Mouse (Mus musculus) CH12.LX (cell line): Measurements from ENCODE around the gene Ints6. TPM values are rescaled to one million over a fixed set of nuclear protein-coding genes. Genes with fewer than 3 reads are reported as not detected.

Source experiments
- DNase-seq: peaks from one replicate; pipeline ENCODE4 v3.0.0-alpha.2; 2013; ENCODE audit errors: extremely low read depth
- H3K27ac ChIP-seq: 2 replicates; pipeline ENCODE4 v1.5.1; 2012; ENCODE audit warnings: low read depth, mild to moderate bottlenecking, control low read depth, moderate library complexity; ENCODE audit not compliant: insufficient read depth
- H3K27me3 ChIP-seq: replicated peaks from 2 replicates; pipeline ENCODE3; 2012; ENCODE audit warnings: inconsistent platforms
- H3K36me3 ChIP-seq, 2 experiments: replicated peaks in 1 of 2; 2 replicates each; pipeline versions ENCODE3 to v1.6.1; 2012; ENCODE audit warnings: inconsistent platforms in 1 of 2, low read length in 1 of 2, mild to moderate bottlenecking in 1 of 2, mixed read lengths in 1 of 2, moderate library complexity in 1 of 2; ENCODE audit not compliant: control insufficient read depth in 1 of 2, insufficient read depth in 1 of 2
- H3K4me1 ChIP-seq, 2 experiments: 2 replicates each; pipeline ENCODE4 v1.6.1; 2012; ENCODE audit warnings: inconsistent platforms in 1 of 2, moderate library complexity in 1 of 2; ENCODE audit not compliant: insufficient read depth in 2 of 2, control insufficient read depth in 1 of 2
- H3K4me2 ChIP-seq: 2 replicates; pipeline ENCODE4 v1.6.1; 2012; ENCODE audit warnings: low read depth, mild to moderate bottlenecking, control low read depth; ENCODE audit not compliant: poor library complexity, insufficient read depth, severe bottlenecking
- H3K4me3 ChIP-seq, 3 experiments: fragments of 150-350 bp in 1 of 3; sonication (generic) in 1 of 3; replicated peaks in 1 of 3; 2 replicates each; pipeline versions ENCODE3 to v1.5.1; 2011 to 2012; ENCODE audit warnings: low read depth in 2 of 3, low read length in 2 of 3, mild to moderate bottlenecking in 2 of 3, moderate library complexity in 2 of 3, control low read depth in 1 of 3, improper control_type of control experiment in 1 of 3, inconsistent platforms in 1 of 3, mixed read lengths in 1 of 3; ENCODE audit not compliant: poor library complexity in 1 of 3
- H3K79me2 ChIP-seq: replicated peaks from 2 replicates; pipeline ENCODE4 v1.6.1; 2012; ENCODE audit warnings: mild to moderate bottlenecking, moderate library complexity; ENCODE audit not compliant: control insufficient read depth, poor library complexity, insufficient read depth, severe bottlenecking; ENCODE audit errors: extremely low read depth
- H3K9ac ChIP-seq: 2 replicates; pipeline ENCODE4 v1.6.1; 2012; ENCODE audit warnings: low read depth, mild to moderate bottlenecking, control low read depth, moderate library complexity; ENCODE audit not compliant: insufficient read depth
- H3K9me3 ChIP-seq: replicated peaks from 2 replicates; pipeline ENCODE3; 2012; ENCODE audit warnings: low read length, inconsistent platforms, mixed read lengths
- CHD1 ChIP-seq: IDR thresholded peaks from 2 replicates; pipeline ENCODE4 v1.6.1; 2012; ENCODE audit warnings: low read depth, low read length, improper control_type of control experiment, inconsistent platforms
- CTCF ChIP-seq, 2 experiments: IDR thresholded peaks in 1 of 2; conservative IDR thresholded peaks in 1 of 2; 2 replicates each; pipeline ENCODE4 v1.5.1; 2011 to 2012; ENCODE audit warnings: low read depth in 2 of 2, low read length in 2 of 2, improper control_type of control experiment in 1 of 2, inconsistent platforms in 1 of 2, mild to moderate bottlenecking in 1 of 2, moderate library complexity in 1 of 2
- ELF1 ChIP-seq: IDR thresholded peaks from 2 replicates; pipeline ENCODE4 v1.6.1; 2014; ENCODE audit warnings: low read depth, mild to moderate bottlenecking, inconsistent platforms, low read length, improper control_type of control experiment
- HCFC1 ChIP-seq: IDR thresholded peaks from 2 replicates; pipeline ENCODE4 v1.6.1; 2012; ENCODE audit warnings: low read depth, mild to moderate bottlenecking, inconsistent platforms, low read length, improper control_type of control experiment
- IRF4 ChIP-seq: IDR thresholded peaks from 2 replicates; pipeline ENCODE4 v1.6.1; 2014; ENCODE audit warnings: low read depth, mild to moderate bottlenecking, inconsistent platforms, low read length, improper control_type of control experiment
- KAT2A ChIP-seq: IDR thresholded peaks from 2 replicates; pipeline ENCODE4 v1.6.1; 2012; ENCODE audit warnings: low read length, improper control_type of control experiment, inconsistent platforms; ENCODE audit not compliant: insufficient replicate concordance
- MAZ ChIP-seq: IDR thresholded peaks from 2 replicates; pipeline ENCODE4 v1.6.1; 2012; ENCODE audit warnings: low read depth, mild to moderate bottlenecking, inconsistent platforms, low read length, improper control_type of control experiment, moderate library complexity
- MEF2A ChIP-seq: IDR thresholded peaks from 2 replicates; pipeline ENCODE4 v1.6.1; 2014; ENCODE audit warnings: low read depth, mild to moderate bottlenecking, inconsistent platforms, low read length, improper control_type of control experiment, borderline replicate concordance
- MXI1 ChIP-seq: IDR thresholded peaks from 2 replicates; pipeline ENCODE4 v1.6.1; 2011; ENCODE audit warnings: mild to moderate bottlenecking, low read depth, low read length, improper control_type of control experiment
- NELFE ChIP-seq: IDR thresholded peaks from 2 replicates; pipeline ENCODE4 v1.6.1; 2011; ENCODE audit warnings: low read depth, low read length, improper control_type of control experiment
- NRF1 ChIP-seq: IDR thresholded peaks from 2 replicates; pipeline ENCODE4 v1.6.1; 2014; ENCODE audit warnings: low read depth, mild to moderate bottlenecking, inconsistent platforms, low read length, improper control_type of control experiment, moderate library complexity
- SMC3 ChIP-seq: IDR thresholded peaks from 2 replicates; pipeline ENCODE4 v1.6.1; 2011; ENCODE audit warnings: low read depth, low read length, improper control_type of control experiment
- TBP ChIP-seq: conservative IDR thresholded peaks from 2 replicates; pipeline ENCODE4 v1.6.1; 2011; ENCODE audit warnings: low read depth, low read length, improper control_type of control experiment
- UBTF ChIP-seq: IDR thresholded peaks from 2 replicates; pipeline ENCODE4 v1.6.1; 2012; ENCODE audit warnings: low read depth, mild to moderate bottlenecking, inconsistent platforms, low read length, improper control_type of control experiment, moderate library complexity
- USF2 ChIP-seq: conservative IDR thresholded peaks from 2 replicates; pipeline ENCODE4 v1.6.1; 2011; ENCODE audit warnings: low read depth, low read length, improper control_type of control experiment
- ZNF384 ChIP-seq: IDR thresholded peaks from 2 replicates; pipeline ENCODE4 v1.6.1; 2012; ENCODE audit warnings: low read depth, low read length, improper control_type of control experiment, inconsistent platforms
- dilution Hi-C: fragments of 300-500 bp; cut with MboI; formaldehyde crosslinking; loops from 2 replicates; pipeline ENCODE4 v1.14.3; 2020; ENCODE audit warnings: low sequenced_read_pairs; ENCODE audit not compliant: extremely low pct_unique_long_range_greater_than_20kb, extremely low pct_ligation_motif_present
- in situ Hi-C: fragments of 300-500 bp; cut with MboI; formaldehyde crosslinking; loops from 3 replicates; pipeline ENCODE4 v1.14.3; 2019; ENCODE audit warnings: low sequenced_read_pairs, low pct_ligation_motif_present, low pct_unique_long_range_greater_than_20kb, mixed read lengths
- polyA plus RNA-seq: library from polyadenylated mRNA; unstranded; fragments of >175 nt; gene quantifications from 2 replicates; pipeline ENCODE4 v1.2.1, GENCODE M21; 2012; ENCODE audit warnings: low read depth; ENCODE audit not compliant: insufficient read length
- total RNA-seq, 2 experiments: library from RNA; depleted of rRNA; stranded (reverse); fragments of 300-350 nt in 1 of 2; fragments of >200 nt in 1 of 2; gene quantifications; 2 replicates each; pipeline ENCODE4 v1.2.3; 2012 to 2014

The Ints6 gene
- total and polyA plus RNA-seq, 3 experiments: 21.5 to 55.7 (median 44.0) TPM

DNA sequence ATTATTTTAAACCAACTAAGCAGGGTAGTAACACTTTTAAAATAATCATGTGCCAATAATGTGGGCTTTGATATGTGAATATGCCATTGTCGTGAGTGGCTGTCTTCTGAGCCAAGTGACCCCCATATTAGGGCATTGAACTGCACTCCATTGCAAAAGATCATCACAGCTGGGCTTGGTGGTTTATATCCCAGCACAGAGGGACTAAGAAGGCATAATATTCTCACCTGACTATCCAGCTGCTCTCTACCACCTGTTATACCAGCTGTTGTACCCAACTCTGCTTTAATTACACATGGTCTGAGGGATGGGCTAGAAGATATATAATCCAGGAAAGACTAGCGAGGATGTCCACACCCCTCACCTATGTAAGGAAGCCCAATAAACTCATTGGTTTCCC is 4.4 kb upstream of the Ints6 start:
- TF ChIP-seq HCFC1: no peak
- TF ChIP-seq MAZ: no peak
- TF ChIP-seq CHD1: no peak
- TF ChIP-seq NELFE: no peak
- TF ChIP-seq NRF1: no peak

DNA sequence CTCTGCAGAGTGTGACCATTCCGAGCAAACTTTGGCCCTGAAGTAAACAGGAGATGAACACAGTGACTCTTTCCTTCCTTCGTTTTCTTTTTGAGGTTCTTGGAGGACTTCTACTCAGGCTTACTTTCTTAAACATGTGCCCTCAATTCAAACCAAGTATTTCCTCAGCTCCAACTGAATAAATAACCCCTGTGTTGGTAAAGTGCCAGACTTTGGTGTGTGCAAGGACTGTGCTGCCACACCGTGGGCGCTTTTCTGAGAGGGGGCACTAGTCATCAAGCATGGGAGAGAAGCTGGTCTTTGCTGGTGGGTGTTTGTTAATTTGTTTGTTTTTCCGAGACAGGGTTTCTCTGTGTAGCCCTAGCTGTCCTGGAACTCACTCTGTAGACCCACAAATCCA is 3.4 kb upstream of the Ints6 start:
- H3K79me2 ChIP-seq: 0 out of 2 replicates have a peak, but pooled peaks cover 2% of the 10 kb centered on the region
- no peak for DNase-seq
- in situ Hi-C loops (no loop called here), dilution Hi-C loops (no loop called here)
- no peak overlapping the region for H3K27ac ChIP-seq
- H3K27me3 ChIP-seq: no peaks in the 10 kb centered on the region
- H3K4me1 ChIP-seq: peaks cover 0 to 8% of the 10 kb centered on the region in 2 experiments; a peak in 2 of 4 replicates
- H3K9me3 ChIP-seq: no peaks in the 10 kb centered on the region
- no peak overlapping the region for H3K4me2 ChIP-seq
- H3K9ac ChIP-seq: no peak overlapping the region
- H3K4me3 ChIP-seq: no peak overlapping the region
- H3K36me3 ChIP-seq: no peaks in the 10 kb centered on the region
- TF ChIP-seq USF2: no peak
- peak in 1 of 2 experiments; percentile 4; a peak in 1 of 4 replicates for TF ChIP-seq CTCF (conservative IDR thresholded peaks at IDR 0.05 in 1 of 2, IDR thresholded peaks at IDR 0.05 in 1 of 2; ENCODE audit: low read depth in 2 of 2, low read length in 2 of 2)

More for the DNA sequence above, 4.4 kb upstream of the Ints6 start:
- Histone ChIP-seq H3K4me3 (no peak overlapping the region), H3K27ac (no peak overlapping the region), H3K4me2 (no peak overlapping the region), H3K4me1 (peaks cover 0 to 8% of the 10 kb centered on the region in 2 experiments; a peak in 1 of 4 replicates), H3K36me3 (no peaks in the 10 kb centered on the region), H3K79me2 (no peaks in the 10 kb centered on the region), H3K9me3 (no peaks in the 10 kb centered on the region), H3K27me3 (no peaks in the 10 kb centered on the region), H3K9ac (no peak overlapping the region)
- dilution Hi-C loops (no loop called here), in situ Hi-C loops (no loop called here)
- no peak for DNase-seq

DNA sequence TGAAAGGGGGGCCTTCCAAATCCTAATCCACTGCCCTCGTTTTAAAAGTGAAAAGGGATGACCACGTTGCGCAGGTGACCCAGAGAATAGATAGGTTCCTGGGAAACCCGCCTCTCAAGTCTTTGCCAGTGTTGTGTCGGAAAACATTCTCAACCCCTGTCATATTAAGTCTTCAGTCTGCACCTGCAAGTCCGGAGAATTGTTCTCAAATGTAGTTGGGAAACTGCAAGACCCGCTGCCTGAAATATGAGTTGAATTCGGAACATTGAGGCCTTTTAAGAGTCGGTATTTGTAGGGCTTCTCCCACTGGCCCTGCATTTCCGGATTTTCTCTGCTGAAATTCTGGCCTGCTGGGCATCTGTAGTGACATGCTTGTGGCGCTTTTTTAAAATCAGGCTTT is 974 bp upstream of the Ints6 start:
- no peaks in the 10 kb centered on the region for H3K27me3 ChIP-seq
- in situ Hi-C loops: no loop called here

More for the DNA sequence above, 974 bp upstream of the Ints6 start:
- H3K4me3 ChIP-seq: peak overlapping the region; percentile 56 to 74 (median 72)
- peaks cover 8% of the 10 kb centered on the region; the same call in 1 of the 2 replicates for H3K79me2 ChIP-seq
- H3K9ac ChIP-seq: peak overlapping the region; percentile 87
- peak; percentile 43 for DNase-seq
- no peaks in the 10 kb centered on the region for H3K9me3 ChIP-seq
- TF ChIP-seq MXI1 (no peak), SMC3 (no peak), ZNF384 (no peak), UBTF (no peak), HCFC1 (no peak), IRF4 (no peak), MEF2A (no peak), KAT2A (no peak), TBP (0 out of 2 replicates have a peak, but pooled peaks have one; percentile 3), ELF1 (peak; percentile 77), CHD1 (0 out of 2 replicates have a peak, but pooled peaks have one; percentile 8)
- peak overlapping the region; percentile 81 for H3K4me2 ChIP-seq
- peaks cover 0 to 11% of the 10 kb centered on the region in 2 experiments for H3K36me3 ChIP-seq
- H3K27ac ChIP-seq: peak overlapping the region; percentile 75
- dilution Hi-C loops: no loop called here
- peaks cover 0 to 29% of the 10 kb centered on the region in 2 experiments; a peak in 2 of 4 replicates for H3K4me1 ChIP-seq
